Mouse (Mus musculus): ENCODE results near the gene Fancd2.

Gene Fancd2

DNA sequence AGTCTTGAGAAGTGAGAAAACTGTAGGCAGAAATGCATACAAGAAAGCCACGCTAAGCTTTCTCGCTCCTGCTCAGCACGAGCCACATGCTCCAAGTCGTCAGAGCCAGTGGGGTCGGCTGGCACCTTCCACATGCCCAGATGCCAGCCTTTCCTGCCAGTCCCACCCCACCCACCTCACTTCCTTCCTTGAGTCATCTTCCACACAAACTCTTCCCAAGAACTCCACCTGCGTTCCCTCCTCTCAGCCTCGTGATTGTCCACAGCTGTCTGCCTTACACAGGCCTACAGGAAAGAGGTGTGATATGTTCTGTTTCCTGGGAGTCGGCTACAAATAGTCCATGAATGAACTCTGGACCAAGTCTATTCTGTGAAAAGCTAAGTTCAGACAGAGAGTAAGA lies 8.1 kb upstream of the Fancd2 start:
- no peak for DNase-seq

DNA sequence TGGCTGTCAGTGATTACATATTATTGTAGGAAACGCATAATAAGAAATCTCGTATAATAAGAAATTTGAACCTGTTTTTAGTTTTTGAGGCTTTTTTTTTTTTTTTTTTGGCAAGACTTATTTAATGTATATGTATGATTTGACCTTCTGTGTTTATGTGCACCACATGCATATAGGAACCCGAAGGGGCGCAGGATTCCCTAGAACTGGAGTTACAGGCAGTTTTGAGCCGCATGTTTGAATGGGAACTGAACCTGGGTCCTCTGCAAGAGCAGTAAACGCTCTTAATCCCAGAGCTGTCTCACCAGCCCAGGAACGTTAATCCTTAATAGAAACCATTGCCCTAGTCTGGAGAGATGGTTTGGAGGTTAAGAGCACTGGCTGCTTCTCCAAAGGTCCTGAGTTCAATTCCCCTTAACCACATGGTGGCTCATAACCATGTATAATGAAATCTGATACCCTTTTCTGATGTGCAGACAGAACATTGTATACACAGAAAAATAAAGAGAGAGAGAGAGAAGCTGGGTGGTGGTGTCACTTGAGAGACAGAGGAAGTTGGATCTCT lies 440 bp downstream of the Fancd2 start:
- DNase-seq: peak; percentile 46

- DNase-seq: peak; percentile 23
These were observed 3.4 kb downstream of the Fancd2 start for GRCm38 (mm10) chr6:113534886-113535285.

DNA sequence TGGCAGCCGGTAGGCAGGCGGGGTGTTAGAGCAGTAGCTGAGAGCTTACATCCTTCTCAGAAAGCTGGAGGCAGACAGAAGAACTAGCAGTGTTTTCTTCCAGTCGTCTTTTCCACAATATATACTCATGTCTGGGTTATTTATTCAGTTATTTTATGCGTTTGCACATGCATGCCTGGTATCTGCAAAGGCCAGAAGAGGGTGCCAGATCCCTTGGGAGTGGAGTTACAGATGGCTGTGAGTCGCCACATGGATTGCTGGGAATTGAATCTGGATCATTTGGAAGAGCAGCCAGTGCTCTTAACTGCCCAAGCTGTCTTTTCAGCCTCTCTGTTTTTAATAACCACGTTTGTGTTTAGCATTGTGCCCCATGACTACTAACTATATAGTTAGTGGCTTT lies 10.1 kb downstream of the Fancd2 start:
- DNase-seq: no peak

DNA sequence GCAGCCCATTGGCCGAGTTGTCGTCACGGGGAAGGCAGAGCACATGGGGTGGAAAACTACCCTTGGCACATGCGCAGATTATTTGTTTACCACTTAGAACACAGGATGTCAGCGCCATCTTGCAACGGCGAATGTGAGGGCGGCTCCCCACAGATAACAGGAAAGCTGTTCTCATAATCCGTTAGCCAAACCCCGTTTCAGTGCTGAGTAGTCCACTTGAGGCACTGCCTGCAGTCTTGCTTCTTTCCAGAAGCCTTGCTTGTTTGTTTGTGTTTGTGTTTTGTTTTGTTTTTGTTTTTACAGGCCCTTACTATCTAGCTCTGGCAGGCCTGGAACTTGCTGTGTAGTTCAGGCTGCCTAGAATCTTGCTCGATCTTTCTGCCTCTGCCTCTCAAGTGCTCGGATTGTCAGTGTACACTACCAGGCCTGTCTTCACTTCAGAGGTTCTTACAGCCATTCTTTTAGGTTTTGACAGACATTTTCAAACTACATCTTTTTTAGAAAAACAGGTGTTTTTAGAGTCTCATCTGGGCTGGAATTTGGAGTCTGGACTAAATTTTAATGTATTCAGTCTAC lies 12.5 kb downstream of the Fancd2 start:
- no peak for DNase-seq

DNA sequence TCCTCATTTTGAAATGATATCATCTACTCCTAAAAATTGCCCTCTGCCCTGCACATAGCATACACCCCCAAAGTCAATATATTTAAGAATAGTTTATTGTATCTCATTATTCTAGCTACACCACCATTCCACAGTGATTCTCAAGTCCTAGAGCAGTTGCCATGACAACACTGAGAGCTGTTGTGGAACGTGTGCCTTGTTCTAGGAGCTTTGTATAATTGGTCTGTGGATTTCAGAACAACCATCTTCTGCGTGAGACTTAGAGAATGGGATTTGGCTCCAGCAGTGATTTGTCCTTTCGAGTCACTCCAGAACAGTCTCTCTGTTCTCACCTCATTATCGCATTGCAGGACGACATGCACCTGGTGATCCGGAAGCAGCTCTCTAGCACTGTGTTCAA lies 28.3 kb downstream of the Fancd2 start:
- DNase-seq: no peak

DNA sequence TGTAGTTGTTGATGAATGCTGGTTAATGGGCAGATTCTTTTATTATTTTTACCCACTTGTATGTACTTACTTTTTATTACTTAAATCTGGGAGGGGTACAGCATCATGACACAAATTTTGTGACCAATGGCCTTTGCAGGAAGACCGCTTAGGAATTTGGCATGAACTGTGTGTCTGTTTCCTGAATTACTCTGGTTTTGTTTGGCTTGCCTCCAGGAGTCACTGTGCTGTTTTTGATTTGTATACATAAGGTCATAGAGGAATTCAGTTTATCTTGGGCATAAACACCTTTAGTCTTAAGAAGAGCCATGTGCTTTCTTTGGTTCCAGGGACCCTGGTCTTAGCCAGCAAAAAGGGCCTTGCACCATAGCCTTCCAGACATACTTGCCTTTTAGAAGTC lies 33.1 kb downstream of the Fancd2 start:
- DNase-seq: no peak

GRCm38 (mm10) chr6:113576044-113576443 lies 44.6 kb downstream of the Fancd2 start:
- no peak for DNase-seq

- no peak for DNase-seq
These were observed 47.8 kb downstream of the Fancd2 start for GRCm38 (mm10) chr6:113579306-113579705.

DNA sequence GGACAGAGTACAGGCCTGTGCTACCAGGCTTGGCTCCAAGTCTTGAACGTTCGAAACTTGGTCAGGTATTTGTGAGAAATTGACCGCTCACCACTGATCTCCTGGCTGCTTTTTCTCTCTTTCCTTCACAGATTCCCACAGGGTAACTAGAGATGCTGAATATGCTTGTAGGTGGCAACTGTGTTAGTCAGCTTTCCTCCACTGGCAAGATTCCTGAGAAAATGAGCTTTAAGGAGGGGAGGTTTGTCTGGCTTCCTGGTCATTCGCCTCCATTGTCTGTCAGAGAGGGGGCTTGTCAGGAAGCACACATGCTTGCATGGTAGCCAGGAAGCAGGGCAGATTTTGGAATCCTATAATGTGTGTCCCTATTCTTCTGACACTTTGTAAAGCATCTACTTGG lies 51.5 kb downstream of the Fancd2 start:
- peak; percentile 52 for DNase-seq

DNA sequence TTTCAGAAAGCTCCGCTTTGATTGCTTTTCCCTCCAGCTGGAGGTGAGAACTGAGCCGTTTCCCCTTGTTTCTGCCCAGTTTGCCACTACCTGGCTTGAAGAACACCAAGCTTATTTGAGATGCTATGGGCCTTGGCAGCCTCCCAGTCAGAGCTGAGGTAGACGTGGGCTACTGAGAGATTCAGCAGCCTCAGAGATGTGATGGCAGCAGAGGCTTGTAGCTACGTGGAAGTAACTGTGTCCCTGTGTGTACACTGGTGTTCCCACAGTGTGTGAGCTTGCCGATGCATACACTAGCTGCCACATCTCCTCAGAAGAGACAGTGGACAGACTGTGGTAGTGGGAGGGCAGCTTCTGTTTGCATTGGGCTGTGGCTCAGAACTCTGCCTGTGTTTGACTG lies 53.6 kb downstream of the Fancd2 start:
- no peak for DNase-seq

GRCm38 (mm10) chr6:113586466-113587183 lies 55.1 kb downstream of the Fancd2 start:
- peak; percentile 89 for DNase-seq

DNA sequence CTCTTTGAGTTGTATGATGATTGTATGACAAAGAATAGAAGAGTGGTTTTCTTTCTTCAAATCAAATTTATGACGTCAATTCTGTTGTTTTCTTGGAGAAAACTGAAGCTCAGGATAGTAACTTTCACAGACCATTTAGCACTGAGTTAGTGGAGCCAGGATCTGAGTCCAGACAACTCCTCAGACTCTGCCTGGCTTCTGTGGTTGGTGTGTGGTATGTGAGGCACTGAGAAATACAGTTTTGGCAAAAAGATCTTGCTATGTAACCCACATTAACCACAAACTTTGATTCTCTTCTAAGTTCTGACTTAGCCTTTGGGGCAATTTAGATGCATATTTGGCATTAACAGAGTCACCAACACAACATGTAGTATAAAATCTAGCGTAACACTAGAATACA lies 61.2 kb downstream of the Fancd2 start:
- DNase-seq: no peak

DNA sequence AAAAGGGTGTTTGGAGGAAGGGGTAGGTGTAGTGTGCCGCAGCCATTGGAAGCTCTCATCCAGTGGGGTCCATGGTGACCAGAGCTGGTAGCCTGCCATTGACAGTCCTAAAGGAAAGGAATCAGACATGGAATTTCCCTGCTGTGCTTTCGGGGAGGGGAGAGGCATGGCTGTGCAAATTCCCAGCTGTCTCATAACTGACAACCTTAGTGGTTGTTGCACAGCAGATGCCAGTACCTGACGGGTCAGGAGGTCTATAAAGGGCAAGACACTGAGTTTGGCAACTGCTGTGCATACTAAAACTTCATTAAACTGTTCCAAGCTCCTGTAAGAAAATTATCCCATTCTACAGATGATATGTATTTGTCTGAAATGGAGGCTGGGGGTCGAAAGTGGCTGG lies 66.5 kb downstream of the Fancd2 start:
- no peak for DNase-seq

GRCm38 (mm10) chr6:113599833-113600232 lies 68.4 kb downstream of the Fancd2 start:
- no peak for DNase-seq

GRCm38 (mm10) chr6:113600543-113601139 lies 69.2 kb downstream of the Fancd2 start, which contains the start of gene Fancd2os:
Fancd2os (minus strand) TSS chr6:113600715.
- no peak for DNase-seq

- no peak for DNase-seq
These were observed 71.3 kb downstream of the Fancd2 start for GRCm38 (mm10) chr6:113602821-113603220.

DNA sequence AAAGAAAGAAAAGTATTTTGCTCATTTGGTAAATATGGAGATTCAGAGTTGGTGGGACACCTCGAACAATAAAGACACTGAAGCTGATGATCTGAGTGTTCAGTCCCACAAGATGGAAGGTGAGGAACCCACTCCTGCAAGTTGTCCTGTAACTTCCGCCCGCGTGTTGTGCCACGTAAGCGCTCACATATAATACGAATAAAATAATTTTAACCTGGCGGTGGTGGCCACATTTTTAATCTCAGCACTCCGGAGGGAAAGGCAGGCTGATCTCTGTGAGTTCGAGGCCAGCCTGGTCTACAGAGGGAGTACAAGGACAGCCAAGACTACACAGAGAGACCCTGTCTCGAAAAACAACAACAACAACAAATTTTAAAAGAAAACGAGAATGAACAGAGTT lies 72.5 kb downstream of the Fancd2 start:
- DNase-seq: no peak

DNA sequence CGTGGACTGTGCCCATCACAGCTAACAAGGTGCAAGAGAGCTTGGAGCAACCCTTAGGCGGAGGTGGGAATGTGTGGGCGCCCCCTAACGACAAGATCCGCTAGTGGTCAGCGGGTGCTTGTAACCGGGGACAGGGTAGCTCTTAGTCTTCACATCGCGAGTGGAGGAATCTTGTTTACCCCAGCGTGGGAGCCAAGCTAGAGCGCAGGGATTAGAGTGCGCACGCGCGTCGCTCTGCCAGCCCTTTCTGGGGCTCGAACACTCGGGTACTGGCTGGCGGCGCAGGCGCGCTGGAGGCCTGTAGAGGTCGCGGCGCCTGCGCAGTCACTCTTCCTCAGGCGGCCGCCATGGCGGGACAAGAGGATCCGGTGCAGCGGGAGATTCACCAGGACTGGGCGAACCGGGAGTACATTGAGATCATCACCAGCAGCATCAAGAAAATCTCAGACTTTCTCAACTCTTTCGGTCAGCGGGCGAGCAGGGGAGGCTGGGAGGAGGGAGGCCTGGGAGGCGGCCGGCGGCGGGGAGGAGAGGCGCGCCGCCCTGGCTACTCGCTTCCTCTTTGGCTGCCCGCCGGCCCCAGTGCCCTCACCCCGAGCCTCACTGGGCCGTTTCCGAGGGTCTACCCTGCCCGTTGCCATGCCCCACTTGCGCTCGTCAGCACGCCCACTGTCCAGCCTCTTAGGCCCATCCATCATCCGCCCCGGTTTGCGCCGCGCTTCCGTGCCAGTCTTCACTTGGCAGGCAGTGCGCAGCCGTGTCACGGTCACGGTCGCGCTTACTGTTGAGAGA lies 73.1 kb downstream of the Fancd2 start, which contains the start of gene Brk1:
TSS of gene Brk1 (plus strand) at position 341 of the 792 bp plus-strand sequence.
- DNase-seq: peak; percentile 100

DNA sequence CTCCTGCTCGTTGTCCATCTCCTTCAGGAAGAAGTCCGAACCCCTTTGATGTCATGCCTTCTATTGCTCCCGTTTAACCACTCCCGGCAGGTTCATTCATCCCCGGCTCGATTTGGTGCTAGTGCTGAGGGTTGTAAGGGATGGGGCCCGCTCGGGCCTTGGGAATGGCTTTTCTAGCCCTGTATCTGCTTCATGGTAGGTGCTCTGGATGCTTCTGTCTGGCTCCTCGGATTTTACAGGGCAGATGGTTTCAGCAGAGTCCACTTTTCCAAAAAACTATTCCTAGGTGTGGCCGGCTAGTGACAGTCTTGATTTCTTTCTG lies 73.7 kb downstream of the Fancd2 start:
- no peak for DNase-seq

DNA sequence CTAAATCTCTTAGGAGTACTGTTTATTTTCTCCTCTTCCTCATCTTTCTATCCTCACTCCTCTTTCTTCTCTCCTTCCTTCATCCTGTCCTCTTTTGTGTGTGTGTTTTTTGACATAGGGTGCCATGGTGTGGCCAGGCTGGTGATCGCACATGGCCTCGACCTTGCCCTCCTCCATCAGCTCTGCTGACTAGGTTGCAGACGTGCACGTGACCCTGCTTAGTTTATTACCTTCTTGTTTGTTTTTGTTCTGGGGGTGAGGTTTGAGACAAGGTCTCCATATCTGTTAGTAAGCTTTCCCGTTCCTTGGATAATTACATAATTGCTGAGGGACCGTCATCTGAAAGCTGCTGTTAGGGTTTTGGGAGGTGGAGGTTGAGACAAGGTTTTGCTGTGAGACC lies 77.4 kb downstream of the Fancd2 start:
- no peak for DNase-seq

DNA sequence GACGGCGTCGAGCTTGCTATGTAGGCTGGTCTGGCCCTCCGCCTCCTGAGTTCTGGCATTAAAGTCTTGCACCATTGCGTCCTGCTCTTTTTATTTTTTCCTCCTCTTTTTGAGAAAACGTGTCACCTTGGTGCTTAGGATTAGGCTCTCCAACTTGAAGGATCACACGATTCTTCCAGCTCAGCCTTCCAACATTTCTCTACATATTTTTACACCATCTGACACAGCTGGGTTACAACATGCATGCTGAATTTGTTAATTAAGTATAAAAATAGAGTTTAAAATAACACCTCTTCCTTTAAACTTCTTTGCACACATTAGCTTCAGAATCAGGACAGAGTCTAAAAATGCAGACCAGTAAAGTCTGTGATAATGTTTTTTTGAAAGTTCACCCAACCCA lies 77.8 kb downstream of the Fancd2 start:
- no peak for DNase-seq

DNA sequence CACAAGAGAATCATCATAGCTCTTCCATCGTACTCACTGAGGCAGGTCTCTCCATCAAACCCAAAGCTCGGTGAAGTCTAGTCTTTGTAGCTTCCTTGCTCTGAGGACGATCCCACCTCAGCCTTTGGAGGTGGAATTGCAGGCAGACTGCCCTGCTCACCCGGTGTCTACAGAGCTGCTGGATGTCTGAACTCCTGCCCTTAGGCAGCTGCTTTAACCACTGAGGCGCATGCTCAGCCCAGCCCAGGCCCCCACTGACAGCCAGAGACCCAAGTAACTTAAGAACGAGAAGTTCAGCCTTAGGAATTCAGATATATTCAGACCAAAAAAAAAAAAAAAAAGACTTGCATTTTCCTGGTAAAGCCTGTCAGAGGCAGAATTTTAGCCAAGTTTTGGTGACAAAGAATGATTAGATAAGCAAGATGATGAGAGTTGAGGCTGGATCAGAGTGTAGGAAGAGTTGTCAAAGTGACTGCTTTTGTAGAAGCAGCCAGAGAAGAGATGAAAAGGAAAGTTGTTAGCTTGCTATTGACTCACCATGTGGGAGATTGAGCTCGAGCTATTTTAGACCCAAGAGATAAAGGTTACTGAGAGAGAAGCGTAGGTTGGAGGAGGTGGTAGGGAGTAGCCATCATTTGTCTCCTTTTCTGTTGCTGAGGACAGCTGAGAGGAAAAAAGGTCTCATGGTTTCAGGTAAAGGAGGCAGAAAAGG lies 80.9 kb downstream of the Fancd2 start:
- no peak for DNase-seq

Data from heart, adult 11 months (tissue).